Mouse (Mus musculus): ENCODE results near the gene Arid1a.

GRCm38 (mm10) chr4:133695363-133695762, 61.2 kb downstream of the Arid1a start:
- TF ChIP-seq CTCF (IDR thresholded peaks at IDR 0.05; ENCODE audit: low read depth) = peak; percentile 17; the same call in 1 of the 2 replicates
- no peak for TF ChIP-seq EP300 (IDR thresholded peaks at IDR 0.05; ENCODE audit: low read depth)

Measured in liver, postnatal 0 days (tissue).